Mouse (Mus musculus) thymus, adult 18-20 months (tissue): ENCODE measurements at regions not wholly inside any gene's neighbourhood (a gene's known extent, or its start where the extent isn't known, plus 50 kb on each side); places are given as distances from the start of the nearest gene placed in this dataset.
"Not testable (repeated sequence)": the region's sequence is repeated elsewhere in the genome, so short reads cannot be mapped to it uniquely, and the experiment has no call there.

Experiments used
- DNase-seq, 2 experiments: peaks; one replicate each; pipeline ENCODE4 v3.0.0; 2022; ENCODE audit warnings: mixed read lengths in 2 of 2

DNA sequence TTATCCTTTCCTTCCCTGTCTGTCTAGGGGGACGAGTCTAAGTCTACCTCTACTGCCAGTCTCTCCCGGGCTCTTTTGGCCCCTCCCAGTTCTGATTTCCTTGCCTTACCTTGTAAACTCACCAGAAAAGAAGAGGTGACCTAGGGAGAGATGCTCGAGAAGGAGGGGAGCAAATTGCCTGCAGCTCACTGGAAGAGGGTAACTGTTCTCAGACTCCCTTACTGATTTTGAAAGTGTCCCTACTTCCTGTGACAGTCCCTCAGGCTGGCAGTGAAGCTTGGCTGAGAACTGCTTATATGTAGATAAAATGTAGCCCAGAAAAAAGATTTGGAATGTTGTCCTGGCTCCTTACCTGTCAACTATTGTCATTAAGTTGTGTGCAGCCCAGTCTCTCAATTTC is 180.6 kb upstream of the Tab2 start:
- no peak for DNase-seq

DNA sequence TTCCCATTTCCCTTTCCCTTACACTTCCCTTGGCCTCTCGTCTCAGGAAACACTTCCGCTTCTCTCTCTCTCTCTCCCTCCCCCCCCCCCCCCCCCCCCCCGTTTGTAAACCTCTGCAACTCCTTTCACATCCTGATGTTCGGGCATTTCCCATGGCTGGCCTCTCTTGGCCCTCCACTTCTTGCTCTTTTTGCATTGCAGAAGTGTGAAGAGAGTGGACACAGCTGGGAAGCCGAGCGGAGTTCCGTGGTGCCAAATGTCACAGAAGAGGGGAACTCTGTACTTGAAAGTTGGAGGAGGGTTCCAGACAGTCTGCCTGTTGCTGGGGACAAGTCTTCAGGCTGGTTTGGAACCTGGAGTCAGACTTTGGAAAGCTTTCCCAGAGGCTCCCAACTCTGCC is 179.2 kb upstream of the Tab2 start:
- no peak for DNase-seq

DNA sequence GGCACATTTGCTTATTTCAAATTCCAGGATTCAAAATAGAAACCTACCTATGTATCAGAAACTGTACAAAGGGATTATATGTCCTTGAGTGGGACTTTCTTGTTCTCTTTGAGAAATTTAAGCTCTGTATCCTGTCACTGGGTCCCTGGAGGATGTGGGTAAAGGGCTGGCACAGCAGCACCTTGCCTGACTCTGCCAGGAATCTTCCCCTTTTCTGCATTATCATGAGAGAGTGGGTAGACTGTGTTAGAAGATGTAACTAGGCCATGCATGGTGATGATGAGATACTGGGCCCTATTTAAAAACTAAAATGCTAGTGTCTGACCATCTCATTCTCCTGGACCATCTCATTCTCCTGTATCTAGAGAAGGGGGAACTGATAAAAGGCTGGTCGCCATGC is 178.4 kb upstream of the Tab2 start:
- DNase-seq, result no peak

DNA sequence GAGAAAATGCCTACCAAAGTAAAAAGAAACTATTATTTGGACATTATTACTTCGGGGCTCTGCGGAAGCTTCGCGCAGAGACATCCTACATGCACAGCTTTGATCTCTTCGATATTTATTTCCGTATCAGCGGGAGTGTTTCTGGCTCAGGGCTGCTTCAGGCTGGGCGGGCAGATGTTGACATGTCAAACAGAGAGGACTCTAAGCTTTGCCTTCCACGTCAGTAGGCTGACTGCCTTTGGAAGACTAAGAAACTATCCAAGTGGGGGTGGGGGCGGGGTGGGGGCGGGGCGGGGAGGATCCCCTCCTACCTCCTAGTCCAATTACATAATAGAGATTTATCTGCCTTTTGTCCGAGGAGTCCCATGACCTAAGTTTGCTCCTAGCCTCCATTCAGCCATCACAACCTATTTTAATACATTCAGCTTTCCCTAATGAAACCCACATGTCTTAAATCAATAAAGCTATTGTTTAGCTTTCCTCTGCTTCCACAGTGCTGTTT is 177.5 kb upstream of the Tab2 start:
- DNase-seq, result no peak

DNA sequence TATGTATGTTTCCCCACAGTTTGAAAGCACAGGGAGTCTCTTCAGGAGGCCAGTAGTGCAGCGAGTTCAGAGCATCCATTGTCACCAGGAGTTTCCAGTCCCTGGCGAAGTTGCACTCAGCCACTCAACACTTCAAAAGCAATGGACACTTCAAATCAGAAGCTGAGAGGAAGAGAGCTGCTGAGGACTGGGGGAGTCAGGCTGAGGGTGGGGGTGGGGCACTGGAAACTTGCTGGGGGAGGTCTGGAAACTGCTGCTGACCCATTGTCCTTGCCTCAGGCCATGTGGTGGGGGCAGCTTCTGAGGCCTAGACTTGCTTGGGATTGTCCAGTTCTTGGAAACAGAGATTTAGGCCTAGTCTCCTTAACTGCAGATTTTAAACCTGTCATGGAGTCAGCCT is 176.8 kb upstream of the Tab2 start:
- DNase-seq, result no peak

DNA sequence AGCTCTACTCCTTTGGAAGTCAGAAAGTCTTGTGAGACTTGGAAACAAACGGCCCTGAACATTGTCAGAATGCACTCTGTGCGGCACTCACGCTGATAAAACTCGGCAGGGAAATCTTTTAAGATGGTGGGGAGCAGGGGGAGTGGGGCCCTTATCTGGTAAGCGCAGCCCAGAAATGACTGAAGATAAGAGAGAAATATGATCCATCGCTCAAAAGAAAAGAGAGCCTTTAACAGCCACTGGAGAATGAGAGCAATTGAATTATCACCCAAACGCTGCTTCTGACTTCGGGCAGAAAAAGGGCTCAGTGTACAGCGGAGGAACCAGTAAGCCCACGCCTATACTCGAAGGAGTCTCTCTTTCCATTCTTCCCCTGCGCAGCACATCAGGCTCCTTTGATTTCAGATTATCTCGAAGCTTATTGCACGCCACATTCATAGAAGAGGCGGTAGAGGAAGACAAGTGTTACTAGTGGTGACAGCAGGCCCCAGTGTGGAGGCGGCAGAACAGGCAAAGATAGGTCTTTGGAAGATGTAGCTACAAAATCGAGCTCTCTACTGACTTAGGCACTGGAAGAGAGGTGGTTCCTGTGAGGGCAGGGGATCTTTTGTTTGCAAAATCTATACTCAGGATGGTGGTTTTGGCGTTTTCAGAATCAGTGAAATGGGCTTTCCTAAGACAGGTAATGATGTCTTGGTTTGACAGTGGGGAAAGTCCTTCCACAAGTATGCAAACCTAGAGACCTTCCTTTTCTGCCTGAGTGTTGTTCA is 174.6 kb upstream of the Tab2 start:
- DNase-seq, result no peak

DNA sequence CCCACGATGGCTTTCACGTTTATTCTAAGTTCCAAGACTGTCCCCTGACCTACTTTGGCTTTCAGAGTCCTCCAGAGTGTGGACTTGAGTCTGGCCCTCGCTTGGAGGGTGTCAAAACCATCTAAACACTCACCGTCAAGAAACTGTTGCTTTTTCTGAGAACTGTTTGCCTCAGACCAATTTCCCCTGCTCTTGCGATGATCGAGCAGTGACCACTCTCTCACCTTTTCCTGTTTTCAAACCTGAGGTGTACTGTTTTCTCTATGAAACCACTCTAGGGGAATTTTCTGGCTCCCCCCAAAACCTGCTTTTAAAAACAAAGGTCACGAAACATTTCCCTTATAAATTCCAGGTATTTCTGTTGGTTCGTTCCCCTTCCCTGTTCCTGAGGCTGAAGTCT is 174.0 kb upstream of the Tab2 start:
- no peak for DNase-seq

DNA sequence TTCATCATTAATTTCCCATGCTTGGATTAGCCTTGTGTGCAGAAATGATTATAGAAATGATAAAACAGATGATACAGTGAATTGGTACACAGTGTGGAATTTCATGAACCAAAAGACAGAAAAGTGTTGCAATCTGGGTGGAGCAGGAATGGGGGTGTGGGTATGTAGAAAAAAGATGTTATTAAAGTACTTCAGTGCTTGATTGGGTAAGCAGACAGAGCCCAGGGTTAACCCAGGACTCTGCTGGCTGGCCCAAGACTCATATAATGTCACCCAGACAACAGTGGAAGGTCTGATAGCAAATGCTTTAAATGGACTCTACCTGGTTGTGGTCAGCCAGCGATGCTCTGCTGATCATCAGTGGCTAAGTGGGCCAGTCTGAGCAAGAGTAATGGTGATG is 168.1 kb upstream of the Tab2 start:
- DNase-seq, result no peak

DNA sequence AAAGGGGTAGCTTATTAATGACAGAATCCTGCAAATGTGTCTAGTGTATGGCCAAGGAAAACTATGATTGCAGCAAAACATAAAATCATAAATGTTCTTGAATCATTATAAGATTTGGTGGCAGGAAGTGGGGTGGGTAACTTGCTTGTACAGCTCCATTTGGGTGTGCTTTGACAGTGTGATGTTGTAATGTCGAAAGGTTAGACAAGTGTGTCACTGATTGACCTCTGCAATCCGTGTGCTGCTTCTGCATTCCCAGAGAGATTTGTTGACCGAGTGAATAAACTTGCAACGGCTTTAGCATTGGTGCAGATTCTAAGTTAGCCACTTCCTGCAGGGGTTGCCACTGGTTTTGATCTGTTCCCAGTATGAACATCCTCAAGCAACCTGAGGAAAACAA is 165.9 kb upstream of the Tab2 start:
- DNase-seq, result no peak

DNA sequence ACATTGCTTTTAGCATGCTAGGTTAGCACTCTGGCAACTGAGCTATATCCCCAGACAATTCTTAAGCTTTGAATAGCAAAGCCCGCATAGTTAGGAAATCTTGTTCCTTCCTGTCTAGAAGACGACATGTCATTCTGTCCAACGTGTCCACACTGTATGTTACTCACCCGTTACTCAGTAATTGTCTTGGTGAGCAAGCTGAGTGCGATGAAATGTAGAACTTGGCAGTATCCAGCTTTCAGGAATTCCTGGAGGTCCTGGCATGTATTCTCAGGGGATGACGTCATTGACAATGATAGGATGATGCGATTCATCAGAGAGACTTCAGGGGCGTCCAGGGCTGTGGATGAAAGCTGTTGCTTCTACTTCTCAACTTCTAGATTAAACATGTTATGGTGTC is 160.8 kb upstream of the Tab2 start:
- DNase-seq, result no peak

DNA sequence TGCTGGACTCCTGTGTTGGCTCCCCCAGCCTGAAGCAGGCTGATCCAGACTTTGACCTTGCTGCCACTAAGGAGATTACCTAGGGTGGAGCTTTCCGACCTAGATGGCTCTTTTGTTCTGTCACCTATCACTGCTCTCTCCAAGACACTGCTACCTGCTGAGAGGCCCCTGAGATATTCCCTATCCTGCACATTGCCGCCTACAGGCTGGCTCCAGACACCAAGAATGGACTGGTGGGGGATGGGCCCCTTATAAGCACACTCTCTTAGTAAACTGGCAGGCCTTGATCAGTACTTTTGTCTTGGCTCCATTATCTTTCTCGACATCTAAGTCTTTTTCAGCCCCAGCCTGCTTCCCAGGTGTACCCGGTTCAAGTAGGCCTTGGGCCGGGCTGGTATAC is 158.9 kb upstream of the Tab2 start:
- not testable (repeated sequence) for DNase-seq

DNA sequence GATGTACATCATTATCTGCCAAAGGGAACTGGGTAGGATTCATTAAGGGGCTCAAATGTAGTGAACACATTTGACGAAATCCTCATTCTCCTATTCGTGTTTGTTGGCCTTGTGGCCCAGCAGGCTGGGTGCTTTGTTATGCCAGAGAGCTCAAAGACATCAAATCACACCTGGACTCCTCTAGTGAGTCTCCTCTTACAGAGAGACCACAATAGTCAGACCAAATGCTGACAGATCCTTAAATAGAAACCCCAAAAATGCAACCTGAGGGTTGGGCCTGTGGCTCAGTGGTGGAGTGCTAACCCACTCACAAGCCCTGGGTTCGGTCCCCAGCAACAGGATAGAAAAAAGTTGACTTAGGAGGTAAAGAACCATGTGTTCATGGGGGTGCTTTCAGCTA is 158.5 kb upstream of the Tab2 start:
- no peak for DNase-seq

DNA sequence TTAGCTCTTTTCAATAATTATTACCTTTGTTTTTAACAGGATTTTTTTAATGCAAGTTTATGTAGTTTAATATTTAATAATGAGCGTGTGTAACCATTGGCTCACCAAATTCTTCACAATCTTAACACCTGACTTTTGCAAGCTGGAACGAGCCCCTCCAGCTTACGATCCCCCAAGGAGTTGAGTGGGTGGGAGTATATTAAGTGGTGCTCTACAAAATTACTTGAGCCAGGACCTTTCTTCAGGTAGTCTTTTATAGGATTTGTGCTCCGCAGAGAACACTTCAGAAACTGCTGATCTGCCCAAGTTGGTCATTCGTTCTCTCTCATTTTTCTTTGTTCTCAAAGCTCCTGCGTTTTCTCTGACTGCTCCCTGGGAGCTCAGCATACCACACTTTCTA is 144.5 kb upstream of the Tab2 start:
- no peak for DNase-seq

DNA sequence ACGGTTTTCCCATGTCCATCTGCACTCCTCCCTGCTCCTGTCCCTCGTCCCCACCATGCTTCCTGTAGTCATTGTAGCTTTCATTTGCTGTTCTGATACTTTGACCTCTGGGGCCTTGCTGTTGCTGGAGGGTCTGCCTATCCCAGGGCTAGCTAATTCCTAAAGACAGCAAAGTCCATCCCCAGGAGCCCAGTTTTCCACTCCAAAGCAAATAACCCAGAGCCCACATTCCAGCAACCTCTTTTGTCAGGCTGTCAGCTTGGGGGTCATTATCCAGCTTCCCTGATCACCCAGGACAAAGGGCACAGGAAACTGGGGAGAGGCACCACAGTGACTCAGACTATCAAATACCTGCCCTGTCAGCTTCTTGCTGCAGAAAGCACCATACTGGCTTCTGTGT is 139.9 kb upstream of the Tab2 start:
- no peak for DNase-seq

DNA sequence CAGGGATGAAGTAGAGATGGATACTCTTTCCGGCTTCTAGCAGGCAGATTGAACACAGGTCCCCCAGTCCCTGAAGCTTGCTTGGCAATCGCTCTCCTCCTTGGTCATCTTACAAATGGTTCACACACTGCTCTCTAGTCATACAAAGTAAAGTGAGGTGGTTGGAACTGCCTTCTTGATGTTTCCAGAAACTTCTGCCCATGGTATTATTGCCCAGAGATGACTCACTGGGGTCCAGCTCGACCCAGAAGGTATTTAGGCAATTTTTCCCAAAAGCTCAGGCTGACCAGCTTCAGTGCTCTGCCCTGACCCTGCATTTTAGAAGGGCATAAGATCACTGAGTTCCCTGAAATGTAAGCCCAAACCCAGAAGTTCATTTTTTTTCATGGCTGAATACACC is 139.2 kb upstream of the Tab2 start:
- DNase-seq, result no peak

DNA sequence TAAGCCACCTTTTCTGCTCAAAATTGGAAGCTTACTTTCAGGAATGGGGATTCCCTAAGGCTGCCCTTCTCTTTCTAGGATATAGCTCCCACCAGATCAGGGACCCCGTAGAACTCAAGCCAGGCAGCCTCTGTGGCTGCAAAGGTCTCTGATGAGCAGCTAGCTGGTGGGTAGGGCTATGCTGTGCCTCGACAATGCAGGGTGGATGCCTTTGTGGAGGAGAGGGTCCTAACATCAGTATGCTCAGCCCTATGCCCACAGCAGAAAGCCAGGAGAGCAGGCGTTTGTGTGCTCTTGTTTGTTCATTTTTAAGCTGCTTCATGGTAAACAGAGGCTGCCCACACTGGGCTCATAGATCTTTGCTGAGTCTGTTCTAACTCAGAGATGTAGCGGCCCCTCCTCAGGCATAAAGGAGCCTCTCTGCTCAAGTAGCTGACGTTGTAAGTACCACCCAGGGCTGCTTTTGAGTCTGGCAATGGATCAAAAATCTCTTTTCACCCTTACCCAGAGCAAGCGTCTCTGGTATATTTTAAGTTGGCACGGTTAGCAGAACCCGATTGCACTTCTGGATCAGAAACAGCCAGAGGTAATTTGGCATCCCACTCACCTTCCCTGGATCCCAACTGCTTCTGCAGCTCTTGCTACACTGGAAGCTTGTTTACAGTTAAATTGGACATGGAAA is 136.0 kb upstream of the Tab2 start:
- no peak for DNase-seq

DNA sequence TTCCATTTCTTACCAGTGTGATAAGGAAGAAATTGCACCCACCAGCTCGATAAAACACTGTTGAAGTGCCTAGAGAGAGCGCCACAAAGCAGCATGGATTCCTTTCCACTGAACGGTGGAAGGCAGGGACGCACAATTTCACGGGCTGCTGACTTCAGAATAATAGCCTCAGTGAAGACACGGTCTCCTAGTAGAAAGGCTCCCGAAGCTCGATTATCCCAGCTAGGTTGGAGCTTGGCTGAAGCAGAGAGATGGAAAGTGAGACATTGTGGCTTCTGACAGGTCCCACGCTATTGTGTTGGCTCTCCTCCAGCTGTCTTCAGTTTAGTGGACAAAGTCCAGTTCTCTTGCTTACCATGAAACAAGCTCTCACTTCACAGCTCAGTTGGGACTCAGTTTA is 133.3 kb upstream of the Tab2 start:
- DNase-seq, result no peak

DNA sequence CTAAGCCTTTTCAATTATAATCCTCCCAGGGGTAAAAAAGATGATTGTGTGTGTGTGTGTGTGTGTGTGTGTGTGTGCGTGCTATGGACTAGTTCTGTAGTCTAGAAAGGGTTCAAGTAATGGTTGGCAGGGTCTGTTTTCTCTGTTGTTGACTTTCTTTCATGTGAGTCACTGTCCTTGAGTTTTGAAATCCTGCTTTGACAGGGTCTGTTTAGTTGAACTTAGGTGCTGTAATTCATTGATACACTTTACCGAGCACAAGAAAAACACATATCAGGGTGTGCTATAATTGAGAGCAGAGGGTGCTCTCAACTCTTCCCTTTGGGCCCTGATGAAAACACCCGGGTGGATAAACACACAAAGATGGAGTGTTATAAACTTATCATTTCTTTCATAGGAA is 132.7 kb upstream of the Tab2 start:
- DNase-seq, result no peak

DNA sequence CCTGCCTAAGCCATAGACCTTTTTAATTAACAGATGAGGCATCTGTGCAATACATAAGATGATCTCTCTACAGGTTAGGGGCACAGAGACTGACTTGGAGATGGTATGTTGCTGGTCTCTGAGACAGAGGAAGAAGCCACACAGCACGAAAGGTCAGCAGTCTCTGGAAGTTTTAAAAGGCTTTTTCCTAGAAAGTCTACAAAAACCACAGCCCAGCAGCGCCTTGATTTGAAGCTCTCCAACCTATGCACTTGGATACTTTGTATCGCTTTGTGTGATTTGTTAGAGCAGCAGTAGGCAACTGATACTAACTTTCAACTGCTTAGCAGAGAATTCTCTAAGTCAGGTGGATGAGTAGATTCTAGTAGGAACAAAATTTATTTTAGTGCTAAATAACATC is 132.3 kb upstream of the Tab2 start:
- no peak for DNase-seq

DNA sequence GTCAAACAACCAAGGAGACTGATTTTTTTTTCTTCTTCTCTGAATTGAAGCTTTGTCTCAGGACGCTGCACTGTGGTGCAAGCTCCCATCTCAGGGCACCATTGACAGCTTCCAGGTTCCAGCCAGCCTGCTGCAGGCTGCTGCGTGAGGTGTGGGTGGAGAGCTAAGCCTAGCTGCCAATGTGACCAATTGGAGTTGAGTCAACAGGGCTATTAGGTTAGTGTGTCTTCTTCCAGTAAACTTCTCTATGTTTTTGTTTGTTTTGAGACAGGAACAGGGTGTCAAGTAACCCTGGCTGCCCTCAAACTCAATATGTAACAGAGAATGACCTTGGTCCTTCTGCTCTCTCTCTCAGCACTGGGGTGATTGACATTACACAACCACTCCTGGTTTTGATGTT is 131.1 kb upstream of the Tab2 start:
- no peak for DNase-seq

DNA sequence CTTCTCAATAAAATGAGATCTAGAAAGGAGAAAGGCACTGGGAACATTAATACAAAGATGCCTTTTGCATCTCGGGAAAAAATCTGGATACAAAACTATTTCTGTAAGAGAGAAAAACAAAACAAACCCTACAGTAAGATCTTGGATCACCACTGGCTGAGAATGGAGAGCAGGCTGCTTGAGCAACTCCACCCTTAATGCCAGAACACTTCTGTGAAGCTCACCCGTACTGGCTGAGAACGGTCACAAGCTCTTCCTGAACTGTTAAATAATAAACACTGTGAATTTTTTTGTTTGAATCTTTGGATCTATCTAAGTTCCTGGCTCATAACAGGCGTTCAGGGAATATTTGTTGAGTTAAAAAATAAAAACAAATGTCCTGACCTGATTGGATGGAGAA is 130.4 kb upstream of the Tab2 start:
- DNase-seq, result no peak

DNA sequence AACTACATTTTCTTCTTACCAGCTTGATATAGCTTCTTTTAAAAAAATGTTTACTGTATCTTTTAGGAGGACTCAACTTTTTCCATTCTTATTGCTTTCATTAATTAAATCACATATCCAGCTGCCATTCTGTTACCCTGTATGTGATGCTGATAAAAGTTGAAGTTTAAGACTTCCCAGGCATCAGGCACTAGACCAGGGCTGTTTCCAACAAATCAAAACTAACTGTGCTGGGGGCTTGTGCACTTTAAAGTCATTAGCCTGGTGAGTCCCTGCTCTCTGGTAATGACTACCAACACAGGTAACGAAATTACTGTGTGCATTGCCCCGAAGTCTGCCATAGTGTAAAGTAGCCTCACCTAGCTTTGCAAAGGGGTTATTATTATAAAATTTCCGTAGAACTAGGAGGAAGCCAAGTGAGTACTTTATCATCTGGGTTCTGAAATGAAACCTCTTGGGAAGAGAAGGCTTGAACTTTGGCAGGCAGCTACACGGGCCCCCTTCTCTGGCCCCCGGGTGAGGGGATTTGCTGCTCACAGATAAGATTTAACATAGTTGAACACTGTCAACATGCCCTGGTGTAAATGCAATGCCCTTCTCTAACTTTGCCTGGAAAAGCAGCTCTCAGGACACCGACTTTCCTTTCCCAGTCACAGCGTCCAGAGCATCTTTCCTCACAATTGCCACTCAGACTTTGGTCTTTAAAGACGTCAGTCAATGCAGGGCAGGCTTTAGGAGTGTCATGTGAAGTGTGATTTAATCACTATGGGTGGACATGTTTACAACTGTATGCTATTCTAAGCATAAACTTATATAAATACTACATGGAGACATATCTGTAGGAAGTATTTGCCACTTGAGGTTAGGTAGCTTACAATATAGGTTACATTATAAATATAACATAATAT is 122.1 kb upstream of the Tab2 start:
- no peak for DNase-seq

DNA sequence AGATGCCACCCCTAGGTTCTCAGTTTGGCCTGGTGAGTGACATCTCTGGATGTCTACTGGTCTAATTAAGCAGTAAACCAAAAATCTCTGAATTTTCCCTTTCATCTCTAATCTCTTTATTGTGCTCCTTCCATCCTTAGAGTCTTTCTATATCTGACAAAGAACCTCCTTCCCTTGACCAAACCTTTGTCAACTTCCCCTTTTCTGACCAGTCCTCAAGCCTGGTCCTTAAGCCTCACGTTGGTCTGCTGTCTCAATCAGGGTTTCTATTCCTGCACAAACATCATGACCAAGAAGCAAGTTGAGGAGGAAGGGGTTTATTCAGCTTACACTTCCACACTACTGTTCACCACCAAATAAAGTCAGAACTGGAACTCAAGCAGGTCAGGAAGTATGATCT is 116.4 kb upstream of the Tab2 start:
- no peak for DNase-seq

DNA sequence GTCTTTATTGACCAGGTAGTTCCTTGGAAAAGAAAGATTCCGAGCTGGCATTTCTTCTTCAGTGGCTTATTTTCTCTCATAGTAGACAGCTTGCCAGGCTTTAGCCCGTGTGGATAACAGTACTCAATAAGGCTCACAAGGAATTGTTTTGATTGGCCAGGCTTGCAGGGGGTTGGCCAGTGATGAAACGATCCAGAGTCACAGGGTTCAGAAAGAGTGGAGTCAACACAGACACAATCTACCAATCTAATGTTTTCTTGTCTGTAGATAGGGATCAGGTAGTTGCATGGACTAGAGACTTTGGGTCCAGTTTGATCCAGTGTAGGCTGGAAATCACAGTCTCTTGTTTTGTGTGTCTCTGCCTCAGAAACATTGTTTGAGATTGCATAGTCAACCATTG is 115.8 kb upstream of the Tab2 start:
- DNase-seq, result no peak
